Mouse (Mus musculus) spleen, adult 2 months (tissue): ENCODE data around the gene Rbp7. TPM values are rescaled to one million over a fixed set of nuclear protein-coding genes. Genes with fewer than 3 reads are reported as not detected.

Experiments used
- DNase-seq, 2 experiments: peaks; one replicate each; pipeline versions ENCODE4 v3.0.0 to v3.0.0-alpha.2; 2012 to 2021; ENCODE audit warnings: low spot score in 2 of 2, low read depth in 1 of 2
- H3K27ac ChIP-seq: fragments of 200-500 bp; 2 replicates; pipeline ENCODE4 v1.5.1; 2012; ENCODE audit warnings: low read length, inconsistent platforms; ENCODE audit not compliant: insufficient read depth
- H3K27me3 ChIP-seq: fragments of 200-500 bp; 2 replicates; pipeline ENCODE4 v1.6.1; 2012; ENCODE audit warnings: mild to moderate bottlenecking, moderate library complexity, low read length, inconsistent platforms; ENCODE audit not compliant: control insufficient read depth, insufficient read depth
- H3K36me3 ChIP-seq: fragments of 200-500 bp; 2 replicates; pipeline ENCODE4 v1.6.1; 2012; ENCODE audit warnings: mild to moderate bottlenecking, low read length, inconsistent platforms; ENCODE audit not compliant: control insufficient read depth, insufficient read depth
- H3K4me1 ChIP-seq: fragments of 200-500 bp; 2 replicates; pipeline ENCODE4 v1.6.1; 2011; ENCODE audit warnings: inconsistent platforms; ENCODE audit not compliant: control insufficient read depth, insufficient read depth, insufficient read length
- H3K4me3 ChIP-seq: fragments of 200-500 bp; 2 replicates; pipeline ENCODE4 v1.5.1; 2011; ENCODE audit warnings: mild to moderate bottlenecking, inconsistent platforms; ENCODE audit not compliant: insufficient read depth, insufficient read length; ENCODE audit errors: extremely low read depth
- CTCF ChIP-seq: fragments of 200-500 bp; IDR thresholded peaks from 2 replicates; pipeline ENCODE4 v1.5.1; 2011; ENCODE audit warnings: mild to moderate bottlenecking, inconsistent platforms; ENCODE audit not compliant: insufficient read depth, insufficient read length, insufficient replicate concordance; ENCODE audit errors: extremely low read depth
- POLR2A ChIP-seq: fragments of 200-500 bp; IDR thresholded peaks from 2 replicates; pipeline ENCODE4 v1.6.1; 2011; ENCODE audit warnings: low read depth, low read length, inconsistent platforms
- WGBS: fragments of 180-500 bp; shearing (Covaris S2); methylation state at CpG from one replicate; pipeline ENCODE4 v1.1.7; 2018; 5-methylcytosine and 5-hydroxymethylcytosine counted together
- polyA plus RNA-seq: library from polyadenylated mRNA; depleted of rRNA; stranded (reverse); fragments of >200 nt; gene quantifications from 2 replicates; pipeline ENCODE4 v1.2.3, GENCODE M21; 2012; rRNA removed

Rbp7 gene
- polyA plus RNA-seq, 1 experiment, result not detected

- H3K4me3 ChIP-seq, result no peak overlapping the region
- 77% methylated on average over 5 of the region's 5 CpGs for WGBS
- H3K27me3 ChIP-seq, result no peaks in the 10 kb centered on the region
- no peak for DNase-seq
- TF ChIP-seq POLR2A (no peak), CTCF (no peak)
- no peaks in the 10 kb centered on the region for H3K36me3 ChIP-seq
- H3K4me1 ChIP-seq, result 0 out of 2 replicates have a peak, but pooled peaks cover 3% of the 10 kb centered on the region
- H3K27ac ChIP-seq, result no peak overlapping the region
Observed at GRCm38 (mm10) chr4:149407461-149407860, 47.3 kb downstream of the Rbp7 start.

- Histone ChIP-seq H3K4me1 (0 out of 2 replicates have a peak, but pooled peaks cover 3% of the 10 kb centered on the region), H3K27ac (no peak overlapping the region), H3K36me3 (no peaks in the 10 kb centered on the region), H3K4me3 (no peak overlapping the region), H3K27me3 (no peaks in the 10 kb centered on the region)
- no peak for TF ChIP-seq POLR2A
- no peak for TF ChIP-seq CTCF
- WGBS, result 92% methylated on average over 16 of the region's 16 CpGs
- no peak for DNase-seq
Observed at GRCm38 (mm10) chr4:149405713-149406443, 48.9 kb downstream of the Rbp7 start.

- no peak overlapping the region for H3K27ac ChIP-seq
- WGBS, result 90% methylated on average over 19 of the region's 19 CpGs
- no peak for DNase-seq
- H3K4me3 ChIP-seq, result no peak overlapping the region
- H3K36me3 ChIP-seq, result no peaks in the 10 kb centered on the region
- no peaks in the 10 kb centered on the region for H3K27me3 ChIP-seq
- no peak for TF ChIP-seq CTCF
- TF ChIP-seq POLR2A, result no peak
- H3K4me1 ChIP-seq, result 0 out of 2 replicates have a peak, but pooled peaks cover 3% of the 10 kb centered on the region
Observed at GRCm38 (mm10) chr4:149404640-149405465, 49.9 kb downstream of the Rbp7 start.

- Histone ChIP-seq H3K27me3 (no peaks in the 10 kb centered on the region), H3K4me1 (0 out of 2 replicates have a peak, but pooled peaks cover 3% of the 10 kb centered on the region), H3K4me3 (no peak overlapping the region), H3K27ac (no peak overlapping the region), H3K36me3 (peaks cover 2% of the 10 kb centered on the region; the same call in 1 of the 2 replicates)
- no peak for DNase-seq
- TF ChIP-seq CTCF, result no peak
- TF ChIP-seq POLR2A, result no peak
- 41% methylated on average over 6 of the region's 6 CpGs for WGBS
Observed at GRCm38 (mm10) chr4:149403037-149403436, 51.7 kb downstream of the Rbp7 start.

- H3K4me1 ChIP-seq, result 0 out of 2 replicates have a peak, but pooled peaks cover 3% of the 10 kb centered on the region
- TF ChIP-seq CTCF, result no peak
- TF ChIP-seq POLR2A, result no peak
Observed at GRCm38 (mm10) chr4:149401591-149401982, 53.2 kb downstream of the Rbp7 start.

GRCm38 (mm10) chr4:149400878-149401590, 53.7 kb downstream of the Rbp7 start:
- no peak overlapping the region for H3K4me3 ChIP-seq
- no peak for DNase-seq
- no peak overlapping the region for H3K27ac ChIP-seq
- peaks cover 8% of the 10 kb centered on the region; the same call in 1 of the 2 replicates for H3K36me3 ChIP-seq
- TF ChIP-seq CTCF (no peak), POLR2A (no peak)
- H3K27me3 ChIP-seq, result no peaks in the 10 kb centered on the region
- H3K4me1 ChIP-seq, result 0 out of 2 replicates have a peak, but pooled peaks cover 3% of the 10 kb centered on the region
- 82% methylated on average over 12 of the region's 12 CpGs for WGBS

More at GRCm38 (mm10) chr4:149401591-149401982, 53.2 kb downstream of the Rbp7 start:
- no peaks in the 10 kb centered on the region for H3K27me3 ChIP-seq
- DNase-seq, result no peak
- peaks cover 8% of the 10 kb centered on the region; the same call in 1 of the 2 replicates for H3K36me3 ChIP-seq
- no peak overlapping the region for H3K27ac ChIP-seq
- WGBS, result 75% methylated on average over 8 of the region's 8 CpGs
- H3K4me3 ChIP-seq, result no peak overlapping the region

Other genes starting within 250 kb of the Rbp7 start
- gene Kif1b, start 147.3 kb downstream of the Rbp7 start, polyA plus RNA-seq, result 9.3 and 12.6 TPM in 2 replicates
- 36.6 and 46.2 TPM in 2 replicates for gene Ube4b, start 28.2 kb downstream of the Rbp7 start, polyA plus RNA-seq
- gene Tmem274, start 22.4 kb upstream of the Rbp7 start, polyA plus RNA-seq, result not detected in 2 replicates
- 3.4 and 4.2 TPM in 2 replicates for gene Nmnat1, start 30.2 kb upstream of the Rbp7 start, polyA plus RNA-seq
- gene Lzic, start 30.3 kb upstream of the Rbp7 start, polyA plus RNA-seq, result 8.0 and 8.5 TPM in 2 replicates
- gene Ctnnbip1, start 63.3 kb upstream of the Rbp7 start, polyA plus RNA-seq, result 5.3 and 5.5 TPM in 2 replicates
- gene Clstn1, start 131.5 kb upstream of the Rbp7 start, polyA plus RNA-seq, result 13.4 and 17.2 TPM in 2 replicates
- gene Pik3cd, start 247.6 kb upstream of the Rbp7 start, polyA plus RNA-seq, result 104 and 124 TPM in 2 replicates